Mouse (Mus musculus): ENCODE measurements around the gene Stk19.
"Not testable (repeated sequence)": the region's sequence is repeated elsewhere in the genome, so short reads cannot be mapped to it uniquely, and the experiment has no call there.

Gene Stk19

DNA sequence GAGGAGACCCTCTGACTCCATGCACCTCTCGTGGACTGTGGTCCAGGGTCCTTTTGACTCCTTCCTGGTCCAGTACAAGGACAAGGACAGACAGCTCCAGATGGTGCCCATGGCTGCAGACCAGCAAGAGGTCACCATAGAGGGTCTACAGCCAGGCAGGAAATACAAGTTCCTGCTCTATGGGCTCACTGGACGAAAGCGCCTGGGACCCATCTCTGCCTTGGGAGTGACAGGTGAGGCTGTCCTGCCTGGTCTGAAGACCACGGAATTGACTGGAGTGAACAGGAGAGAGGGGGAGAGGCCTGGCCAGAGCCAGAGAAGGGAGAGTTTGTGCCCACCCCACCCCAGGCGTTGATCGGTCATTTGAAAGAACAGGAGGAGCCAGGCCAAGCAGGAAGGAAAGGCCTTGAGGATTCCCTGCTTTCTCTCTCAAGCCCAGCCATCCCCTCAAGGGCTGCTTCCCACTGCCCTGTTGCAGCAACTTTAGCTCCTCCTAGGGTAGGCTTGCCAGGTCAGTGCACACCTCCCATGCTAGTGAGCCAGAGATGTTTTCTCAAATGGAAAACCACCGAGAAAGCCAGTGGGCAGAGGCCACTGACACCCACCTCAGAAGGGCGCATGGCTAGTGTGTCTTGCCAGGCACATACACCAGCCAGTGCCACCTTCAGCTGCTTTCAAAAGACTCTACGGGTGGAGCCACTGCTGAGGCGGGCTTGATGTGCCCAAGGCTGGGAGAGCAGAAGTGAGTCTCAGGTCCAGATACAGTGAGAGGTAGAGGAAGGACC, 39.3 kb downstream of the Stk19 start:
- not testable (repeated sequence) for DNase-seq (ENCODE audit: low spot score in 2 of 2)

DNA sequence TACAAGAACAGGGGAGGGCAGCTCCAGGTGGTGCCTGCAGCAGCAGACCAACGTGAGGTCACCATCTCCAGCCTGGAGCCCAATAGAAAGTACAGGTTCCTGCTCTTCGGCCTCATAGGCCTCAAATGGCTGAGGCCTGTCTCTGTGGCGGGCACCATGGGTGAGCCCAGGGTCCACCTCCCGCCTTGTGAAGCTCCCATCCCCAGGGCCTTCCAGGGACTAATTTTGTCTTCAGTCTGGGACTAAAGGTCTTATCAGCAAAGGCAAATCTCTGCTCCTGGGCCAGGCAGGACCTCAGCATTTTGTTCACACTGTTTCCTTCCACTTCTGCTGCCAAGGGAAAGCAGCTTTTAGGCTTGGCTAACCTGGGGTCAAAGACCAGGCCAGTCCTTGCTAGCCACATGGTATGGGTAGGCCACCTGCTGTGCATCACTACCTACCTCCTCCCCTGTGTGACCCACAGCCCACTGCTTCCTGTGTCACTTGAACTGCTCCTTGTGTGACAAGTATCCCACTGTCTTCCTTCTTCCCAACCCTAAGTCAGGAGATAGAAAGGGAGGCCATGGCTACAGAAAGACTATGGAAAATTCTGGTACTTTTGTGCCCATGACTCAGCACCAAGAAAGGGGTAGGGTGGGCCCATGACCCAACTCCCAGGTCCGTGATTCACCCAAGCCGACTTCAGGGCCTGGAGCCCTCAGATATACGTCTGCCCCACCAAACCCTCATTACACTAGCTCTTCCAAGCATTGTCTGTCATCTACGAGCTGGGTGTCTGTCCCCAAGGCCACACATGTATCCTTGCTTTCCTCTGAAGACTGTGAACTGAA, 40.2 kb downstream of the Stk19 start:
- no peak for DNase-seq (ENCODE audit: low spot score in 2 of 2)

DNA sequence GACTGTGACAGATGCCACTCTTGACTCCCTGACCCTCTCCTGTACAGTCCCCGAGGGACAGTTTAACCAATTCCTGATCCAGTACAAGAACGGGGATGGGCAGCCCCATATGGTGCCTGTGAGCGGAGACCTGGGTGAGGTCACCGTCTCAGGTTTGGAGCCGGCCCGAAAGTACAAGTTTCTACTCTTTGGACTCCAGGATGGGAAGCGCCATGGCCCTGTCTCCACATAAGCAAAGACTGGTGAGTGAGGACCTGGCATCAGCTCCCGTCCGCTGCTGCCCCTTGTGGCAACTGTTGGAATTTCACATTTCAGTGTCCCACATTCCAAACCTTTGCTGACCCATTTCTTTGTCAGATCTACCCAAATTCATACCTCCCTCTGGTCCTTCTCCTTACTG, 41.1 kb downstream of the Stk19 start:
- DNase-seq (ENCODE audit: low spot score in 2 of 2) = peak in 1 of 2 experiments; percentile 37

DNA sequence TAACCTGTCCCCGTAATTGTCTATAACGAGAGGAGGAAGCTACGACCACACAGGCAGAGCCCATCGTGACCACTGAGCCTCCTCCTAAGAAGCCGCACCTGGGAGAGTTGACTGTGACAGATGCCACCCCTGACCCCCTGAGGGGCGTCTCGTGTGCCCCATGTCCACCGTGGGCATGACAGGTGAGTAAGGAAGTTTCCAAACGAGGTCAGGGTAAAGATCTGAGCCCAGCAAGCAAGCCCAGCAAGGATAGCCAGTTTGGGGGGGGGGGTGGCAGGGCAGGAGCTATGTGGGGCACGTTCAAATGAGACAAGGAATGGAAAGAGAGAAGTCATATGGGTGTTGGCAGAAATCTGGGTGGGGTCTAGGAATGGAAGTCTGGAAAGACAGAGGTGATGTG, 41.7 kb downstream of the Stk19 start:
- no peak for DNase-seq (ENCODE audit: low spot score in 2 of 2)

DNA sequence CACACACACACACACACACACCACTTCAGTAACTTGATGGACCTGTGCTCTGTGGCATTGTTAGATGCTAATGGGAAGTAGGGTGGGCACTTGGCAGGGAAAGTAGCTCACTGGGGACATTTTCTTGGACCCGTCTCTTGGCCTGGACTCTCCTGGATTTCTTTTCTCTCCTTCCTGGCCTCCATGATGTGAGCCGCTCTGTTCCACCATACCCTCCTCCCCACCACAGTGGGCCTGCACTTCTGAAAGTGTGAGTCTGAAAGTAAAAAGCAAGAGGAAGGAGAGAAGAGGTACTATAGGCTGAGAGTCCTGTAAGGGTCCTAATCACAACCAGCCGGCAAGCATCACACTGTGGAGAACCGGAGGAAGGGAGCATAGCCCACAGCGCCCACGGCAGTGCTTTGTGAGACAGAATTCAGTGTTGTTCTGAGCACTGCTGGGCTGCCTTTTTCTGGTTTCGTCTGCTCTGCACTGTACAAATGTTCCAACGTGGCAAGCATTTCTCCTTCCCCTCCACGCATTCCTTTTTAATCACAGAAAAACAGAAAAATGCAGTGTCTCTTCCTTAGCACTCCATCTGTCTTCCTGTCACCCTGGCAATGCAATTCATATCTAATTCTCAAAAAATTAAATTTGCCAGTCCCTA, 58.9 kb downstream of the Stk19 start:
- no peak for DNase-seq (ENCODE audit: low spot score in 2 of 2)
